Mouse (Mus musculus) ES-Bruce4 (cell line): ENCODE measurements around the gene Gm973. TPM values are rescaled to one million over a fixed set of nuclear protein-coding genes. Genes with fewer than 3 reads are reported as not detected.

Experiments used
- H3K27ac ChIP-seq: 2 replicates; pipeline ENCODE4 v1.5.1; 2012; ENCODE audit warnings: low read length, inconsistent platforms; ENCODE audit not compliant: insufficient read depth
- H3K27me3 ChIP-seq: 2 replicates; pipeline ENCODE4 v1.6.1; 2012; ENCODE audit warnings: mild to moderate bottlenecking, low read length, inconsistent platforms; ENCODE audit not compliant: control insufficient read depth, poor library complexity, insufficient read depth, severe bottlenecking
- H3K36me3 ChIP-seq: 2 replicates; pipeline ENCODE4 v1.6.1; 2012; ENCODE audit warnings: inconsistent platforms, mild to moderate bottlenecking, low read length, moderate library complexity; ENCODE audit not compliant: control insufficient read depth, poor library complexity, insufficient read depth, severe bottlenecking
- H3K4me1 ChIP-seq: one replicate; pipeline ENCODE4 v1.8.1; 2011; ENCODE audit warnings: low read length; ENCODE audit not compliant: control insufficient read depth, insufficient read depth
- H3K4me3 ChIP-seq: 2 replicates; pipeline ENCODE4 v1.5.1; 2011; ENCODE audit warnings: low read depth, mild to moderate bottlenecking, low read length
- H3K9ac ChIP-seq: 2 replicates; pipeline ENCODE4 v1.6.1; 2012; ENCODE audit warnings: low read depth, mild to moderate bottlenecking, inconsistent platforms; ENCODE audit not compliant: poor library complexity, severe bottlenecking
- H3K9me3 ChIP-seq: replicated peaks from 2 replicates; pipeline ENCODE4 v1.6.1; 2012; ENCODE audit warnings: mild to moderate bottlenecking, low read length, inconsistent platforms; ENCODE audit not compliant: control insufficient read depth, poor library complexity, insufficient read depth, severe bottlenecking
- CTCF ChIP-seq: IDR thresholded peaks from one replicate; pipeline ENCODE4 v1.8.1; 2011; ENCODE audit warnings: low read depth, low read length
- EP300 ChIP-seq: IDR thresholded peaks from 2 replicates; pipeline ENCODE4 v1.6.1; 2011; ENCODE audit warnings: low read depth, low read length; ENCODE audit not compliant: insufficient read depth
- POLR2A ChIP-seq: IDR thresholded peaks from one replicate; pipeline ENCODE4 v1.8.1; 2011; ENCODE audit warnings: low read length; ENCODE audit not compliant: insufficient read depth
- polyA plus RNA-seq: library from polyadenylated mRNA; stranded (reverse); fragments of >200 nt; gene quantifications from 2 replicates; pipeline ENCODE4 v1.2.4, GENCODE M21; 2011; ENCODE audit warnings: low read depth; ENCODE audit not compliant: missing spikeins, insufficient read depth, insufficient read length

Gene Gm973
- polyA plus RNA-seq, 1 experiment = 2.4 TPM

DNA sequence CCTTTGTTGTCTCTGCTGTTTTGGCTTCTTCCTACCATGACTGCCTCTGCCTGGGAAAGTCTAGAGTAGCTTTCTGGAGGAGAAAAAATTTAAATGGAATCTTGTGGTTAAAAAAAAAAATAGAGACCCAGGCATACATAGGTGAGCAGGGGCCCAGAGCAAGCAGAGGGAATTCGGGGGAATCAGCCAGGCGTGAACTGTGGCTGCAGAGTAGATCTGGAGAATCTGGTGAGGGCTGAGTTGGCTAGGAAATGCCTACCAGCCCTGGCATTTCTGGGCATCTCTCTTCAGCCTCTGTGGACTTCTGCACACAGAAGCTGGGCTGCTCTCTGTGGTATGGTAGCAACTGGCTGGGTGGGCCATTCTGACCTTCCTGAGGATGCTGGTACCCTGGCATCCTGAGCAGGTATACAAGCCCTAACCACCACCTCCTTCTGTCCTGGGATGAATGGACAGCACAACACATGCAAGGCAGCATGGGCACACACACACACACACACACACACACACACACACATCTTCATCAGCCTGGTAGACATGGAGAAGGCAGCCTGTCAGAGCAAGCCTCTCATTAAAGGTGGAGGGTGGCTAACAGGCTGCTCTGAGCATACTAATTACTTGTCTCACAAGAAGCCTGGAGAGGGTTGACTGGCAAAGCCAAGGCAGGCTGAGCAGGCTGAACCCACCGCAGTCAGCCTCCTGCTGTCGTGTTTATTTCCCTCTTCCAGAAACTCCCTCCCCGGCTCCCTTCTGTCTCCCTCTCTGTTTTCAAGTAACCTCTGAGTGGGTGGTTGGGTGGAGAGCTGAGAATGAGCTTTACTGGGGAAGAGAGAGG is 19.1 kb downstream of the Gm973 start:
- Histone ChIP-seq H3K36me3 (no peaks in the 10 kb centered on the region), H3K9me3 (no peaks in the 10 kb centered on the region), H3K9ac (no peak overlapping the region), H3K4me1 (no peaks in the 10 kb centered on the region), H3K27ac (no peak overlapping the region), H3K27me3 (no peaks in the 10 kb centered on the region; the same call in 1 of the 2 replicates), H3K4me3 (no peak overlapping the region)
- no peak for TF ChIP-seq EP300
- no peak for TF ChIP-seq POLR2A
- TF ChIP-seq CTCF = no peak

GRCm38 (mm10) chr1:59538381-59538780 is 22.3 kb downstream of the Gm973 start:
- no peak overlapping the region for H3K9ac ChIP-seq
- TF ChIP-seq EP300 (no peak), POLR2A (no peak), CTCF (no peak)
- H3K4me3 ChIP-seq = no peak overlapping the region
- no peaks in the 10 kb centered on the region for H3K9me3 ChIP-seq
- no peaks in the 10 kb centered on the region for H3K4me1 ChIP-seq
- no peaks in the 10 kb centered on the region for H3K36me3 ChIP-seq
- no peak overlapping the region for H3K27ac ChIP-seq
- no peaks in the 10 kb centered on the region; the same call in 1 of the 2 replicates for H3K27me3 ChIP-seq

DNA sequence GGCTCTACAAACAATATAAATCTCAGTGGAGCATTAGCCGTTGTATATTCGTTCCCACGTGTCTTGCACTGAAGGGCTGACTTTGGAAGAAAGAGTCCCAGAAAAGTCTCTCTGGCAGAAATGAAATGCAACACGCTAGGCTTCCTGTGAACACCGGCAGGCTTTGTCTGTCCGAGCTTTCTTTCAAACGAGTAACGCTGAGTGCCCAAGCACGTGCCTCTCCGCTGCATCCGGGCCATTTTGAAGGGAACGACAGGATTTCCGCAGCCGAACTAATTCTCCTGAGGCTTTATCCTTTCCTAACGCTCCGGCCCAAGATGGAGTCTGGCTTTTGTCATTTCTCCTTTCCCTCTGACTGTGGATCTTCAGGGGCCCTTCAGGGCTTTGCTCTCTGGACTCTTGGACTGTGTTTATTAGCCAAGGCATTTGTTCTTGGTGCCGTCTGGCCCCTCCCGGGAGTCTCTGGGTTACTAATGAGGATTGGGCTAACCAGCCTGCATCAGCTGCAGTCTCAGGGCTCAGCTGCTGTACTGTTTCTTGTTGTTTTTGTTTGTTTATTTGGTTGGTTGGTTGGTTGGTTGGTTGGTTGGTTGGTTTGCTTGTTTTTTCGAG is 24.6 kb downstream of the Gm973 start:
- no peak for TF ChIP-seq EP300
- no peak for TF ChIP-seq CTCF
- TF ChIP-seq POLR2A = no peak
- Histone ChIP-seq H3K9ac (no peak overlapping the region), H3K27ac (no peak overlapping the region)

DNA sequence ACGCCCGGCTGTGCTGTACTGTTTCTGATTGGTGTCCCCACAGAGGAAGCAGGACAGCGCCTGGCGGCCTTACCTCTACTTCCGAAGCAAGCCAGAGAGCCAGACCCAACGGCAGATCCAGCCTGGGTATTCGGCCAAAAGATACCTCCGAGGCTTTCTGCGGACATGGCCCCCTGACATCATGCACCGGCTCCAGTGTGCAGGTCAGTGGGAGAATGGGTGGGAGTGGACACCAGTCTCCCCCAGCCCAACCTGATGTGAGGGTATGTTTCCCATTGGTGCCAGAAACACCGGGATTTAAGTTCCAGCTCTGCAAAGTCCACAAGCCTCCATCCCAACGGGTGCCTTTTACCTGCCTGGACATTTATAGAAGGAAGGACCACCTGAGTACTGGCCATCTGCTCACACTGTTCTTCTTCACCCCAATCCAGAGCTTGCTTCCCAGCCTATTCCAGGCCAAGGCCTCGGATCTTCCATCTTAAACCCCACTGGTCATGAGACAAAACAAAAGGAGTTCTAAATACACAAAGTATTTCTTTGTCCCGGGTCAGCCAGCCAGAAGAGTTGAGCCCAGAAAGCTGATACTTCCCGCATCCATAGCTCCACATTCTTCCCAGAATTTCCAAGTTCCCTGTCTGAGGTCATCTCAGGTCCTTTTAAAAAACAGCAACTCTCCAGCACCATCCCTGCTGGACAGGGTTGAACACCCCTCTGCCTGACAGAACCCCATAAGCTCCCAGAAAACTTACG is 25.4 kb downstream of the Gm973 start:
- Histone ChIP-seq H3K27me3 (no peaks in the 10 kb centered on the region; the same call in 1 of the 2 replicates), H3K4me3 (no peak overlapping the region), H3K36me3 (no peaks in the 10 kb centered on the region), H3K9ac (no peak overlapping the region), H3K27ac (no peak overlapping the region), H3K9me3 (no peaks in the 10 kb centered on the region), H3K4me1 (no peaks in the 10 kb centered on the region)
- no peak for TF ChIP-seq EP300
- no peak for TF ChIP-seq POLR2A
- no peak for TF ChIP-seq CTCF

More for the DNA sequence above, 24.6 kb downstream of the Gm973 start:
- Histone ChIP-seq H3K9me3 (no peaks in the 10 kb centered on the region), H3K4me1 (no peaks in the 10 kb centered on the region), H3K4me3 (no peak overlapping the region), H3K36me3 (no peaks in the 10 kb centered on the region), H3K27me3 (no peaks in the 10 kb centered on the region; the same call in 1 of the 2 replicates)

DNA sequence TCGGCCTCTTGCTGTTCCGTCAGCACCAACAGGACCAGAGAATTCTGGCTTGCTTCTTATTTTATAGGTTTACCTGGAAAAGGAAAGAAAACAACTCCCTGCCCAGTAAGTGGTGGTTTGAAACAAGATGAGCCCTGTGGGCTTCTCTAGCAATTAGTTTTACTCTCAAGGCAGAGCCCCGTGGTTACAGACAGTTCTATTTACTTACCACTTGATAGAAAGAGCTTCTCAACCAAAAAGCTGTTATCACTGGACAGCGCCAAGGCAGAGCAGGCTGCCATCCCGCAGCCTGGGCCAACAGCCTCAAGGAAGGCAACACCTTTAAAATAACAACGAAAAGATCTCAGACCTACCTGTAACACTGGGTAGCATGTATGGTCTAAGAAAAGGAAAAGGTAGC is 26.2 kb downstream of the Gm973 start:
- Histone ChIP-seq H3K9ac (no peak overlapping the region), H3K36me3 (no peaks in the 10 kb centered on the region), H3K27me3 (no peaks in the 10 kb centered on the region; the same call in 1 of the 2 replicates), H3K4me1 (no peaks in the 10 kb centered on the region), H3K27ac (no peak overlapping the region), H3K9me3 (no peaks in the 10 kb centered on the region), H3K4me3 (no peak overlapping the region)
- TF ChIP-seq CTCF (no peak), EP300 (no peak), POLR2A (no peak)
